Mouse (Mus musculus) embryonic facial prominence, embryonic 13.5 days (tissue): Measurements from ENCODE around the gene A630095N17Rik. TPM values are rescaled to one million over a fixed set of nuclear protein-coding genes. Genes with fewer than 3 reads are reported as not detected.

Source experiments
- ATAC-seq: fragments of 200-750 bp; cut with Nextera tagmentation; 2 replicates; pipeline ENCODE4 v1.8.0; 2017; ENCODE audit warnings: low read depth; ENCODE audit not compliant: insufficient number of reproducible peaks, insufficient read depth, low FRiP score, low TSS enrichment
- H3K27ac ChIP-seq: fragments of 300-500 bp; sonication (generic); 2 replicates; pipeline ENCODE4 v1.5.1; 2015; ENCODE audit warnings: moderate library complexity, mild to moderate bottlenecking, inconsistent platforms
- H3K27me3 ChIP-seq: fragments of 300-500 bp; sonication (generic); 2 replicates; pipeline ENCODE4 v1.6.1; 2015; ENCODE audit warnings: mild to moderate bottlenecking, inconsistent platforms
- H3K36me3 ChIP-seq: fragments of 300-500 bp; sonication (generic); 2 replicates; pipeline ENCODE4 v1.6.1; 2015; ENCODE audit warnings: mild to moderate bottlenecking, inconsistent platforms
- H3K4me1 ChIP-seq: fragments of 300-500 bp; sonication (generic); 2 replicates; pipeline ENCODE4 v1.6.1; 2015; ENCODE audit warnings: inconsistent platforms
- H3K4me2 ChIP-seq: fragments of 300-500 bp; sonication (generic); 2 replicates; pipeline ENCODE4 v1.6.1; 2015; ENCODE audit warnings: moderate library complexity, mild to moderate bottlenecking, inconsistent platforms
- H3K4me3 ChIP-seq: fragments of 300-500 bp; sonication (generic); 2 replicates; pipeline ENCODE4 v1.5.1; 2015; ENCODE audit warnings: mild to moderate bottlenecking, inconsistent platforms
- H3K9ac ChIP-seq: fragments of 300-500 bp; sonication (generic); 2 replicates; pipeline ENCODE4 v1.6.1; 2015; ENCODE audit warnings: mild to moderate bottlenecking, inconsistent platforms
- H3K9me3 ChIP-seq: fragments of 300-500 bp; sonication (generic); 2 replicates; pipeline ENCODE4 v1.6.1; 2016; ENCODE audit warnings: inconsistent platforms
- WGBS: fragments of 180-500 bp; shearing (Covaris S2); methylation state at CpG from one replicate; pipeline ENCODE4 v1.1.7; 2015; ENCODE audit warnings: mixed read lengths; 5-methylcytosine and 5-hydroxymethylcytosine counted together
- polyA plus RNA-seq: library from polyadenylated mRNA; unstranded; fragments of >200 nt; fragmentation: Nextera tagmentation; extraction: Ambion mirVana; gene quantifications from 2 replicates; pipeline ENCODE4 v1.2.1, GENCODE M21; 2015

The A630095N17Rik gene
- polyA plus RNA-seq, 1 experiment from 2014 or later = not detected

DNA sequence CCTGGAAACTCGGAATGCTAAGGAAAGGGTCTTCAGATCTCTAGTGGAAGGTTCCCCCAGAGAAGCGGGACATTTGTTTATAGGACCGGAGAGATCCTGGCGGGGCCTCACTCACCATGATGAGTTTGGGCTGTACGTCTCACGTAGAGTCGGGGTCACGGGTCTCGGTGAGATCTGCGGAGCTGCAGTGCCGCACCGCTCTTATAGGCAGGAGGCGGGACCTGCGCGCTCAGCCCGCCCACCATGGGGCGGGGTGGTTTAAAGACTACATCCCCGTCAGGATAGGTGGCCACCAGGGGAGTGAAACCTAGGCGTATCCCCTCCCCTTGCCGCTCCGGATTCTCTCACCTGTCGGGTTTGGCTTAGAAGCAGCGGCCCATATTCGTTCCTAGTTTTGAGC is 12.8 kb downstream of the A630095N17Rik start:
- no peaks in the 10 kb centered on the region for H3K9me3 ChIP-seq
- H3K36me3 ChIP-seq = peaks cover 18% of the 10 kb centered on the region
- H3K9ac ChIP-seq = peak overlapping the region; percentile 69
- WGBS = under 1% methylated on average over 24 of the region's 24 CpGs
- H3K27ac ChIP-seq = no peak overlapping the region
- H3K4me2 ChIP-seq = peak overlapping the region; percentile 97
- ATAC-seq = peak; percentile 83
- peaks cover 70% of the 10 kb centered on the region for H3K27me3 ChIP-seq
- peak overlapping the region; percentile 57 for H3K4me3 ChIP-seq
- H3K4me1 ChIP-seq = peaks cover 17% of the 10 kb centered on the region

- peak overlapping the region; percentile 69 for H3K9ac ChIP-seq
- H3K4me2 ChIP-seq = peak overlapping the region; percentile 97
- no peak overlapping the region for H3K27ac ChIP-seq
- H3K4me1 ChIP-seq = peaks cover 17% of the 10 kb centered on the region
- peaks cover 70% of the 10 kb centered on the region for H3K27me3 ChIP-seq
- H3K36me3 ChIP-seq = peaks cover 25% of the 10 kb centered on the region
- H3K9me3 ChIP-seq = no peaks in the 10 kb centered on the region
- peak; percentile 12; the same call in 1 of the 2 replicates for ATAC-seq
- WGBS = 1% methylated on average over 38 of the region's 38 CpGs
- H3K4me3 ChIP-seq = peak overlapping the region; percentile 57
Observed at GRCm38 (mm10) chr1:75218227-75219001, 13.5 kb downstream of the A630095N17Rik start.

- H3K27ac ChIP-seq = no peak overlapping the region
- peaks cover 31% of the 10 kb centered on the region for H3K36me3 ChIP-seq
- no peak overlapping the region for H3K9ac ChIP-seq
- no peaks in the 10 kb centered on the region for H3K9me3 ChIP-seq
- WGBS = 3% methylated on average over 6 of the region's 6 CpGs
- peaks cover 18% of the 10 kb centered on the region for H3K4me1 ChIP-seq
- no peak for ATAC-seq
- peak overlapping the region; percentile 57 for H3K4me3 ChIP-seq
- H3K27me3 ChIP-seq = peaks cover 70% of the 10 kb centered on the region
- H3K4me2 ChIP-seq = peak overlapping the region; percentile 97
Observed at GRCm38 (mm10) chr1:75217893-75218226, 14.0 kb downstream of the A630095N17Rik start.

GRCm38 (mm10) chr1:75216797-75217585 is 14.9 kb downstream of the A630095N17Rik start:
- H3K9me3 ChIP-seq = no peaks in the 10 kb centered on the region
- H3K4me2 ChIP-seq = 0 out of 2 replicates have a peak overlapping the region, but pooled peaks have one; percentile 97
- WGBS = 72% methylated on average over 13 of the region's 13 CpGs
- ATAC-seq = no peak
- H3K4me1 ChIP-seq = peaks cover 27% of the 10 kb centered on the region
- no peak overlapping the region for H3K27ac ChIP-seq
- H3K36me3 ChIP-seq = peaks cover 39% of the 10 kb centered on the region
- H3K4me3 ChIP-seq = no peak overlapping the region
- H3K9ac ChIP-seq = no peak overlapping the region
- peaks cover 64% of the 10 kb centered on the region for H3K27me3 ChIP-seq

- Histone ChIP-seq H3K27ac (no peak overlapping the region), H3K36me3 (peaks cover 41% of the 10 kb centered on the region), H3K9me3 (no peaks in the 10 kb centered on the region), H3K4me1 (peaks cover 36% of the 10 kb centered on the region), H3K4me2 (no peak overlapping the region), H3K9ac (no peak overlapping the region), H3K4me3 (no peak overlapping the region), H3K27me3 (peaks cover 52% of the 10 kb centered on the region)
- 93% methylated on average over 9 of the region's 9 CpGs for WGBS
- no peak for ATAC-seq
Observed at GRCm38 (mm10) chr1:75215785-75216184, 16.1 kb downstream of the A630095N17Rik start.

DNA sequence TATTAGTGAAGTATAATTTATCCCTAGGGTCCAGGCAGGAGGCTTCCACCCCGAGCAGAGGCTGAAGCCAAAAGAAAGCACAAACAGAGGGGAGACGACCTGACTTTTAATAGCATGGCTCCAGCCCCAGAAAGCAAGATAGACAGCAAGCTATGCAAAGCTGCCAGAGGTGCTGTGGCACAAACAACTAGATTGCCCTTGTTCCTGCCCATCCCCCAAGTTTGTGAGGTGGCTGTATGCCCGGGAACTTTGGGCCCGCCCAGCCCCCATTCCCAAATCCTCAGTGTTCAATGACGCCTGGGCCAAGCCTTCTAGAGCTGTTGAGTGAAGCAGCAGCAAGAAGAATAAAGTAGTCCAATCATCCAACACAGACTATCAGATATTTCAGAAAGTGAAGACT is 17.0 kb downstream of the A630095N17Rik start:
- Histone ChIP-seq H3K36me3 (peaks cover 41% of the 10 kb centered on the region), H3K27ac (no peak overlapping the region), H3K4me2 (no peak overlapping the region), H3K9ac (no peak overlapping the region), H3K27me3 (peaks cover 44% of the 10 kb centered on the region), H3K4me3 (no peak overlapping the region), H3K4me1 (peaks cover 40% of the 10 kb centered on the region), H3K9me3 (no peaks in the 10 kb centered on the region)
- no peak for ATAC-seq
- 75% methylated on average over 5 of the region's 5 CpGs for WGBS

- no peak for ATAC-seq
- H3K4me1 ChIP-seq = peaks cover 40% of the 10 kb centered on the region
- no peak overlapping the region for H3K27ac ChIP-seq
- no peaks in the 10 kb centered on the region for H3K9me3 ChIP-seq
- no peak overlapping the region for H3K4me2 ChIP-seq
- no peak overlapping the region for H3K9ac ChIP-seq
- H3K4me3 ChIP-seq = no peak overlapping the region
- WGBS = 84% methylated on average over 2 of the region's 2 CpGs
- peaks cover 41% of the 10 kb centered on the region for H3K36me3 ChIP-seq
- peaks cover 39% of the 10 kb centered on the region for H3K27me3 ChIP-seq
Observed at GRCm38 (mm10) chr1:75214442-75214841, 17.5 kb downstream of the A630095N17Rik start.

GRCm38 (mm10) chr1:75213096-75213495 is 18.8 kb downstream of the A630095N17Rik start:
- Histone ChIP-seq H3K36me3 (peaks cover 41% of the 10 kb centered on the region), H3K9ac (no peak overlapping the region), H3K4me2 (no peak overlapping the region), H3K4me1 (peaks cover 38% of the 10 kb centered on the region), H3K4me3 (no peak overlapping the region), H3K9me3 (no peaks in the 10 kb centered on the region), H3K27ac (no peak overlapping the region), H3K27me3 (peaks cover 26% of the 10 kb centered on the region)
- 86% methylated on average over 7 of the region's 7 CpGs for WGBS
- ATAC-seq = no peak

DNA sequence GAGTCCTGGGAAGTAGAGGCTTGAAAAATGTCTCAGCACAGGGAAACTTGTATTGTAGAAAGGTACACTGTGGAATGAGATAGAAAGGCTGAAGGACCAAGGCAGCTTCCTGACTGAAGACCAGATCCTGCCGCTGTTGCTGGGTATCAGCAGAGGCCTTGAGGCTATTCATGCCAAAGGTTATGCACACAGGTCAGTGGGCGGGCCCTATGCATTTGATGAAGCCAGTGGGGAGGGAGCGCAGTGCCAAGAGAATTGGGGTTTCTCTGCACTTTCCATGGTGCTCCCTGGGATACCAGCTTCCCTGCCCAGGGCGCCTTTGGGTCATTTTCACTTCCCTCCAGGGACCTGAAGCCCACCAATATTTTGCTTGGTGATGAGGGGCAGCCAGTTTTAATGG is 19.4 kb downstream of the A630095N17Rik start:
- Histone ChIP-seq H3K9ac (no peak overlapping the region), H3K9me3 (no peaks in the 10 kb centered on the region), H3K4me1 (peaks cover 36% of the 10 kb centered on the region), H3K36me3 (peaks cover 41% of the 10 kb centered on the region), H3K4me2 (0 out of 2 replicates have a peak overlapping the region, but pooled peaks have one; percentile 1), H3K27me3 (peaks cover 20% of the 10 kb centered on the region), H3K27ac (no peak overlapping the region), H3K4me3 (no peak overlapping the region)
- WGBS = 71% methylated on average over 4 of the region's 4 CpGs
- ATAC-seq = no peak

GRCm38 (mm10) chr1:75211141-75211708 is 20.7 kb downstream of the A630095N17Rik start:
- Histone ChIP-seq H3K4me3 (peak overlapping the region; percentile 97), H3K27ac (no peak overlapping the region), H3K9me3 (no peaks in the 10 kb centered on the region), H3K36me3 (peaks cover 41% of the 10 kb centered on the region), H3K4me2 (peak overlapping the region; percentile 95), H3K4me1 (peaks cover 36% of the 10 kb centered on the region), H3K27me3 (peaks cover 7% of the 10 kb centered on the region), H3K9ac (peak overlapping the region; percentile 96)
- ATAC-seq = no peak
- 11% methylated on average over 17 of the region's 17 CpGs for WGBS
